Mouse (Mus musculus): ENCODE data around the gene 3100002H09Rik.

Gene 3100002H09Rik

DNA sequence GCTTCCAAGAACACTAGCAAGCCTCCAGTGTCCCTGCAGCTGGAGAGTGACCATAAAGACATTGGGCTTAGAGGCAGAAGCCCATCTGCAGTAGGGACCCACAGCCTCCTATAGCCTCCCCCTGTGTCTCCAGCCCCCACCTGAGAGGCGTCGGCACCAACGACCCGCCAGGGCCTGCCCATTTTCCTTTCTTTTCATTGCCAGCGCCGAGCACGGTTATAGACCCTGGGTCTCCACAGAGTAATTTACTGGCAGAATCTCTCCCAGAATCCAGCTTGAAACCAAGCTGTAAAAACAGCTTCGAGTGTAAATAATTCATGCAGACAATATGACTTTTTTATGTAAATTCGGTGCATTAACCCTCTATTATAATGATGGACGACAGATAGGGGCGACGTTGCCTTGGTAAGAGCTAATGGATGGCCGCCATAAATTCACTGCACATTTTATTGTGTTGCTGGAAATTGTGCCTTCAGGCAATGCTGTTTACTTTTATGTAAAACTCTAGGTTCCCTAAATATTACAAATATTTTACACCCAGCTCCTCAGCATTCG lies 4.9 kb upstream of the 3100002H09Rik start:
- no peak for DNase-seq (ENCODE audit: low spot score in 2 of 2)

DNA sequence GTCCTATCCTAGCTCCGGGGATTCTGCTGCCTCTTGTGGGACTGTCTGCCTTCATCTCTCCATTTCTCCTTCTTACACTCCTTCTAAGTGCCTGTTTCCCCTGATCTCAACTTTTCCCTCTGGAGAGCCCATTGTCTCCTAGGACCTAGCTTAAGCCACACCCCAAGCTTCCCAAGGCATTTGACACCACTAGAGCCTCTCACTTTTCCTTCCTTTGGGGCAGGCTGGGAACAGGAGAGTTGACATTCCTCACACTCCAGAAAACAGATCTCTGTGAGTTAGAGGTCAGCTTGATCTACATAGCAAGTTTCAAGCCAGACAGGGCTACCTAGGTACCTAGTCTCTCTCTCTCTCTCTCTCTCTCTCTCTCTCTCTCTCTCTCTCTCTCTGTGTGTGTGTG lies 3.6 kb upstream of the 3100002H09Rik start:
- DNase-seq (ENCODE audit: low spot score in 2 of 2): no peak

DNA sequence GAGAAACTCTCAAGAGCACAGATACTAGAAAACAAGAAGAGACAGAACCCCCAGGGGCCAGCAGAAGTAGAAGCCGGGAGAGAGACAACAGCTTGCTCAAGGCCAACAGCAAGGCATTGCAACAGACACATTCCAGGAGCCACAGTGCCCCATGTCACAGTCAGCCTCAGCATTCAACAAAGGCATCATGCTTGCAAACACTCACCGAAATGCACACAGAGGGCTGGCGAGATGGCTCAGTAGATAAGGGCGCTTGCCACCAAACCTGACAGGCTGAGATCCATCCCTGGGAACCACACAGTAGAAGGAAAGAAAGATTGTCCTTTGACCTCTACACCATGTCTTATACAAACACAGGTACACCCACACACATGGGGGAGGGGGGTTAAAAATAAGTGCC lies 1.2 kb upstream of the 3100002H09Rik start:
- no peak for DNase-seq (ENCODE audit: low spot score in 2 of 2)

DNA sequence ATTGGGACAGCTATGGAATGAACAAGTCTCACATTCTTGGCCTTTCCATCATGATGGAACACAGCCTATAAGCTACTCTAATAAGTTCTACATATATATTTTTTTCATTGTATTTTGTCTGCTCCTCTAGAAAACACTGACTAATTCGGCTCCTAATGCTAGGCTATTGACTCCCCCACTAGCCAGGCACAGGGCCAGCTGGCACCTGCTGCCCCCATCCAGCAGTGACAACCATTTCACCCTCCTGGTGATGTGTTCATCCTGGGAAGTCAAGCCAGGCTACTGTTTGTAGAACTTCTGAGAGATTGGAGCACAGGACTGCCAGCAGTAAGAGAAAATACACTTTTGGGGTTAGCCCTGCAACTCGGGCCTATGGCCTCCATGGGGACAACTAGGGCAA lies 537 bp downstream of the 3100002H09Rik start:
- no peak for DNase-seq (ENCODE audit: low spot score in 2 of 2)

DNA sequence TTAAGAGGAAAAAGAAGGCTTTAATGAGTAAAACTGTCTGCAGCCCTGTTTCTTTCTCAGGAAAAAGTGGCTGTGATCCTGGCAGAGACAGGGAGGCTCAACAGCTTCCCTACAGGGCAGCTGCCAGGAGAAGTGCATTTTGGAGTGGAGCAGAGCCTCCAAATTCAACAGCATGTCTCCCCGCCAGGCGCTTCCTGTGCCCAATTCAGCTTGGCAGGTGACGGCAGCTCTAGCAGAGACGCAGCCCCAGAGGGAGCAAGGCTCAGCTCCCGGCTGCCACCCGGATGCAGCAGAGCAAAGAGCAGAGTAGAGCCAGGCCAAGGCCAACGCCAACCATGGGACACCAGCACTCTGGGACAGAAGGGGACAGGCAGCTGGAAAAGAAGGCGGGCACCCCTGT lies 3.4 kb downstream of the 3100002H09Rik start:
- peak in 1 of 2 experiments; percentile 10 for DNase-seq (ENCODE audit: low spot score in 2 of 2)

DNA sequence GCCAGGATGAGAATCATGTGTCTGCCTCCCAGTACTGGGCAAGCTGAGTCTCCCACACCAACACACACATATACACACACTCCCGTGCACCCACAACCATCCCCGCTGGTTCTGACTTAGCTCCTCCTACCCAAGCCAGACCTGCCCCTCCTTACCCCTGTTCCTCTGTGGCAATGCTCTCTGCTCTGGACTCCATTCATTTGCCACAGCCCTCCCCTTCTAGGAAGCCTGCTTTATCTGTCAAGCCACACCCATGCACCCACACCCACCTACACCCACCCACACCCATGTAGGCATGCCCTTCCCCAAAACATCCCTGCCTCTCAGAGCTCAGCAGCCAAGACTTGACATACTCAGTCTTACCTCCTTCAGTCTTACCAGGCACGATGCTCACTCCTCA lies 4.4 kb downstream of the 3100002H09Rik start:
- peak in 1 of 2 experiments; percentile 70 for DNase-seq (ENCODE audit: low spot score in 2 of 2)

DNA sequence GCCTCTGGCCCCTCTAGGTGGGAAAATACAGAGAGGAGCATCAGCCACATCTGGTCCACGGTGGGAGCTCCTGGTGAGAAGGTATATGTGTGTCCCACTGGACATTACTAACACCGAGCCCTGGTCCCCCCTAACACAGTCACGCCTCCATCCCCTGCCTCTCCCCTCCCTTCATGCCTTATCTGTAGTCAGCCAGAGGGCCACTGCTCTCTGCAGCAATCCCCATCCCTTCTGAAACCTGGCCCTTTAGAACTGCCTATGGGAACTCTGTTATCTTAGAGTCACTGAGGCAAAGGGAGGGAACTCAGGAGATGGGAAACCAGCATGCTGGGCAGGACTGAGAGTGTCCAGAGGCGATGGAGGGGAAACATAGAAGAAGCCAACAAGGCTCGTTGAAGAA lies 5.3 kb downstream of the 3100002H09Rik start:
- peak in 1 of 2 experiments; percentile 24 for DNase-seq (ENCODE audit: low spot score in 2 of 2)

DNA sequence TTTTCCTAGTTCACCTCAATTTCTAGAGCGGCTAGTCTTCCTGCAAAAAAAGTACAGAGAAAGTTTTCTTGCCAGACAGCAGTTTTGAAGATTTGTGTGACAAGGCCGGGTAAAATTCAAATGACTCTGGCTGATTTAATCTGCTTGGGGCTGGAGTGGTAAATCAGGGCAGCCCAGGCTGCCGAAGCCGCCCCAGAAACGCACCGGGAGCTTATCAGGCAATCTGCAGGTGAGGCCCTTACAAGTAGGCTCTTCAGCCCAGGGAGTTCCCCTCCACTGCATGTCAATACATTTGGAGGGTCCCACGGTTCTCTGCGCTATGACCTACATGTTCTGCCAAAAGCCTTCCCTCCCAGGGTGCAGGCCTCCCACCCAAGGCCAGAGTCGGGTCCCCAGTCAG lies 6.9 kb downstream of the 3100002H09Rik start:
- no peak for DNase-seq (ENCODE audit: low spot score in 2 of 2)

DNA sequence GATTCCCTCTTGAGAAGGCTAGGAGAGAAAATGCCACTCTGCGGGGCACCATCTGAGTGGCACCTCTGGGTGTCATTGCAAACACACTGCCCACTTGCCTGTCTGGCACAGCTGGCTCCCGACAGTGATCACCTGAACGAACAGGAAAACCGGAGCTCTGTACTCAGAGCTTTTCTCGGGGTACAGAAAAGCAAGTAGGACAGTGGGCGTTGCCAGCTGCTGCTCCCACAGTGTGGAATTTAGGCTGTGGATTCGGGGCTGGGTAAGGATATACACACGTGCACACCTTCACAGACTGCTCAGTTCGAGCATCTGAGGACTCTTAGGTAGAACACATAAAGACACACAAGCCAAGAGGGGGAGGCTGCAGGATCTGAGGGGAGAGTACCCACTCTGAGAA lies 14.7 kb downstream of the 3100002H09Rik start:
- no peak for DNase-seq (ENCODE audit: low spot score in 2 of 2)

DNA sequence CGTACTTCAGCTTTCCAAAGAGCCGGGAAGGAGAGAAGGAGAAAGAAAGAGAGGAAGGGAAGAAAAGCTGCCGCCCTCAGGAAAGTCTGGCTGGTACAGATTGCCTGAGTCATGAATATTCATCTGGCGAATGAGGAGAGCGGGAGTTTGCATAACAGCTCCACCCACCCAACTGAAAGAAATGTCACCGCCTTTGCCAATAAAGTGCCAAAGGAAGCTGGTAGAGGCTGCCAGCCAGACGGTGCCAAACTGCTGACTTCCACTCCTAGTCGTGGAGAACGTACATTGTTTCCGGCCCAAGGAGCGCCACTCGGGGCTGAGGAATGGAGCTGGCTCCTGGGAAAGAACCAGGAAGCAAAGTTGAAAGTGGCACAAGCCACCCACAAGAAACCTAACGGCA lies 15.7 kb downstream of the 3100002H09Rik start:
- DNase-seq (ENCODE audit: low spot score in 2 of 2): no peak

DNA sequence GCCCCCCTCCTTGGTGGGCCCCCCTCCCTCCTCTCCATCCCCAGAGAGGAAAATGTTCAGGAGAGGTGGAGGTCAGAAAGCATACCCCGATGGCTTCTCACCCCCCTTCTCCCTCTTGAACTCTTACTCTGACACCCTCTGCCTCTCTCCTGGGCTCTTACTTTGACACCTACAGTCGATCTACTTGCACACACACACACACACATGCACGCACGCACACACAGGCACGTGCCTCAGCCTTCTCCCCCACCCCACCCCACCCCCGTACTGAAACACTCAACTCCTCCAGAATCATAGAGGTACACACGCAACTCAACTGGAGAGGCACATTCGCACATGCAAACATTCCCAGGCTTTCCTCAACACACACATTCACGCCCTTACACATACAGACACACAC lies 16.9 kb downstream of the 3100002H09Rik start:
- no peak for DNase-seq (ENCODE audit: low spot score in 2 of 2)

DNA sequence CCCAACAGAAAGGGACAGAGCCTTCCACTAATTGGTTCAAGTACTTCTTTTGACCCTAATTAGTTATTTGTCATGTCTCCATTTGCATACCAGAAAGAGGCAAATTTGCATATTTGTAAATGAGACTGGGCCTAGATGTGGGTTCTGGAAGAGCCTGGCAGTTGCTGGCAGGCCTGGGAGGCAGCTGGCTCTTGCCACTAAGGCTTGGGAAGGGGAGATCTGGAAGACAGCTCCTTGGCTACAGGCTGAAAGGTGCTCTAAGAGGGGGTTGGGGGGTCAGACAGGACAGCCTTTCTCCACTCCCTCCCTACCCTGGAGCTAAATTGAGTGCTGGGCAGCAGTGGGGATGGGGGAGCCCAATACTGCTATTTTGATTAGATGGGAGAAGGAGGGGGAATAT lies 17.4 kb downstream of the 3100002H09Rik start:
- no peak for DNase-seq (ENCODE audit: low spot score in 2 of 2)

DNA sequence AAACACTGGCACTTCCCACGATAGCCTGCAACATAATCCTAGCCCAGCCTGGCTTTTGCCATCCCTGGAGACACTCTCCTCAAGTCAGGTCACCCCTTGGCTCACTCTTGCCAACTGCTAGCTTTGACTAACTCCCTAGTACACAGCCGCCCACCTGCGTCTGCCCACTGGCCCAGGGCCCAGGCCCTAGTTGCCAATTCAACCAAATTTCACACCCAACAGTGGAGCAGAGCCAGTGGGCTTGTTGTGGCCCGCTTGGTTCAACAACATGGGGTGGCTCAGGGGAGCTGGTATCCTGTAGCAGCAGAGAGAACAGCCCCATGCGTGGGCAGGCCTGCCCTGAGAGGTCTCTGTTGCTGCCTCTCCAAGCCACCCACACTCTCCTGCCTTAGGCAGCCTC lies 18.4 kb downstream of the 3100002H09Rik start:
- no peak for DNase-seq (ENCODE audit: low spot score in 2 of 2)

DNA sequence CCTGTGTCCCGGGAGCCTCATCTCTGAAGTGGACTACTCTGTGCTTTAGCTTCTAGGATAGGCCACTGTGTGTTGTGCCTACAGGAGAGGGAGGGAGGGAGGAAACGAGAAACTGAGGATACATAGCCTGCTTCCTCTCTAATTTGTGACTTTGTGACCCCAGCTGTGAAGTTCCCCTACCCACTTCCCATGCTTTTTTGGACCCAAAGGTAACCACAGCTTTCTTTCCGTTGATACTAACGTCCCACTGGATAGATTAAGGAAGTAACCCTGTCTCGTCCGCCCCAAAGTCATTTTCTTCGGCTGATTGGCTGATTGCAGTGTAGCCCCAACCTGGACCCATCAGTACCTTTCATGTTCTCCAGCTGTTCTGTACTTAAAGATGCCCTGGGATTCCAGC lies 29.9 kb downstream of the 3100002H09Rik start:
- no peak for DNase-seq (ENCODE audit: low spot score in 2 of 2)

DNA sequence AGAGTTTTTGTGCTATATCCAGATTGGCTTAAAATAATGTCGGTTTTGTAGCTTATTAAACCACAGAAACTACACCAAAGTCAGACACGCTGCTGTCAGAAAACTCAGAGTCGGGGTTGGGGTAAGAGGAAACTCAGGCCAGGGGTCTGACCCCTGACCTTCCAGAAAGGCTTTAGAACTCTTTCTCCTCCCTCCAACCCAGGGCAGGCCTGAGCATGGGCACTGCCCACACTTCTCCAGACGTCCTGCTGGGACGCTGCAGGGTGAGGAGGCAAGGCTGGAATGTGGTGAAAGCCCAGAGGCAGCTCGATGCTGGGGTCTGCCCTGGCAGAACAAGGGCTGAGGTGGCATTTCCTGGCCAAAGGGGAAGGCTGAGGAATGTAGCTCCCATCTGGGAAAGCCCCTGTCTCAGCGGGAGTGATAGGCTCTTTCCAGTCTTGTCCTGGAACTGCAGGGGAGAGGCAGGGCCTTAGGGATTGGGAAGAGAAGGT lies 34.6 kb downstream of the 3100002H09Rik start:
- DNase-seq (ENCODE audit: low spot score in 2 of 2): no peak

DNA sequence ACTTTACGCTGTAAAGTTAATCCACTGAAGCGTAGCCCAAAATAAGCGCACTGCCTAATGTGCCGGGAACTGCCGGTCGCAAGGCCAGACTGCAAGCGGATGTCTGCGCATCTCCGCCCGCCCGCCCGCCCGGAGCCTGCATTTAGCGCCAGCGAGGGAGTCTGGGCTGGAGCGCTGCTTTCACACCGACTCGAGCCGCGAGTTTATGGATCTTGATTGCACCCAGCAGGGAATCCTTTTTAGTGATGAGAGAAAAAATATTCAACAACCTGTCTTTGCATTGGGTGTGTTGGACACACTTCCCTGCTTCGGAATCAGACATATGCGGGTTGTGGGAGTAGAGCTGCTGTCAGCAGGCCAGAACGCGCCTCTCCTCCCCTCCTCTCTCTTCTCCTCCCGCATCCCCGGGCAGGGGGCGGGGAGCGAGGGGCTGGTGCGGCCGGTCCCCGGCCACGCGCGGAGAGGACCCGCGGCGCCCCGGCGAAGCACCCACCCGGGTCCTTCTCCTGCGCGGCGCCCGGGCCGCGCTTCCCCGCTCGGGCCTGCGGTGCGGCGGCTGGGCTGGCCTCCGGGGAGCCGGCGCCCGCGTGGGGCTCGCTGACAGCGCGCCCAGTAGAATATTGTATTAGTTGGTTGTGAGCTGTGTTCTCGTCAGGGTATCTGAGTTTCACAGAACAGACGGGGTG lies 35.2 kb downstream of the 3100002H09Rik start:
- no peak for DNase-seq (ENCODE audit: low spot score in 2 of 2)

DNA sequence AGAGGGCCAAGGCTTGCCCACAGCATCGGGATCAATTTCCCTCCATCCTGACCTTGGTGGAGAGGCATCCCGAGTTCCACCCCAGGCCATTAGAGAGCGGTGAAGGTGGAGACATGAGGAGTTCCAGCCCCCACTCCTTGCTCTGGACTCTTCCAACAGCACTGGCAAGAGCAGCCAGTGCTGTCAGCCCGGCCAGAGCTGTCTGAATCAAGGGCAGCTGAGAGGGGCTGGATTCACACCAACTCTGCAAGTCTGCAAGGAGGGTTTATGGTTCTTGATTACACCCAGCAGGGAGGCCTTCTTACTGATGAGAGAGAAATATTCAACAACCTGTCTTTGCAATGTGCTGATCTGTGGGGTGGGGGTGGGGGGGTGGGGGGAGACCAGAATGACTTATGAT lies 37.0 kb downstream of the 3100002H09Rik start:
- DNase-seq (ENCODE audit: low spot score in 2 of 2): no peak

DNA sequence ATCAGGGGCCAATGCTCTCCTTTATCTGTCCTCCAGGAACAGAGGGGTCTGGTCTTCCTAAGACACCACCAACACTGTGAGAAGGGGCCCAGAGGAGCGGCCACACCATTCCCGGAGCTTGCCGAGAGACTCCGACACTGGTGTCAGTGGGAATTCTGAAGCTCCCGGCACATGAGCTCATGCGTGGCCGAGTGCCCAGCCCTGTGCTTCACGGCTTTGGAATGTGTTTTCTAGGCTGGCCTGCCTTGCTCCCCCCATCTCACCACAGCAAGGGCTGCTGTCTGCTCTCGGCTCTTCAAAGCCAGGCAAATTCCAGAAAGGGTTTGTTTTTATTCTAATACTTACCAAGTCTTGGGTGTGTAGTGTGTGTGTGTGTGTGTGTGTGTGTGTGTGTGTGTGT lies 39.6 kb downstream of the 3100002H09Rik start:
- no peak for DNase-seq (ENCODE audit: low spot score in 2 of 2)

DNA sequence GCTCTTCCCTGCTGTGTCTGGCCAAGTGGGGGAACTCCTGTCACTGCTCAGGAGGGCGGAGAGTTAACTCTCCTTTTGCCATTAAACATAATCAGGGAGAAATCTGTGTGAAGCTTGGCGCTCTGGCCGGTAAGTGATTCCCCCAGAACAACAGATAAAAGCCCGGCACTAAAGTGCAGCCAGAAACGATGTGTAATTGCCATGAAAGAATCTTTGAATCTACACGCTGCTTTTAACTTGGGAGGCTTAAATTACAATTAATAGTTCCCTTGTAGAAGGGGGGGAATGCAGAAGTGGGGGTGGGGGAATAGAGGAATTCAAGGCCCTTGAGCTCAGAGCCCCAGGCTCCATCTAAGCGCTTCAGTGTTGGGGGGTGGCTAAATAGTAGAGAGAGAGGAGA lies 40.9 kb downstream of the 3100002H09Rik start:
- no peak for DNase-seq (ENCODE audit: low spot score in 2 of 2)

DNA sequence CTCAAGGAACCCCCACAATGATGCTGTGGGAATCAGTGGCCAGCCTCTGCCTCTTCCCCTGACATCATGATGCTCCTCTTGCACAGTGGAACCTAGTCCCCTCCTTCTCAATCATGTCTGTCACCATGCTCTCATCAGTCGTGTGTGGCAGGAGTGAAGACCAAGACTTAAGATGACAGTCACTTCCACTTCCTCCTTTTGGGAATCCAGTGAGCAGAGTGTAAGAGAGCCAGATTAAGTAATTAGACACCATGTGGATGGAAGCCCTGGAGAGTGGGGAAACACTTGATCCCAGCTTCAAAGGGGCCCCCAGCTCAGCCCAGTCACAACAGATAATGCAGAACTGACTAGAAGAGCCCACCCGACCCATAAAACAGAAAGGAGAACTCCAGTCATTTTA lies 47.2 kb downstream of the 3100002H09Rik start:
- no peak for DNase-seq (ENCODE audit: low spot score in 2 of 2)

DNA sequence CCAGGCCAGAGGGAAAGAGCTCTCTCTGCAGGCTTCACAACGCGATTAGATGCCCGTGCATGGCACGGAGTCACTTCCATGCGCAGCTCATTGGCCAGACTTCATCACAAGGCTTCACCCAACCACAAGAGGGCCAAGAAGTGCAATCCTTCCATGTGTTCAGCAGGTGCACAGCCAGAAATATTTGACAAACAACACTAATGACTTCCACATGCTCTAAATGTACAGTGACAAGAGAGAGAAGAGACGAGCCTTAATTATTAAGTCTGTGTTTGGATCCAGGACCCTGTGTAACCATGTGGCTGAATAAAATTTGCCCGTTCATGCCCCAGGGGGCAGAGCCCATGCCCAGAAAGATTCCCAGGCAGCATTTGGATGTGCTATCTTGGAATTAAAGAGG lies 47.9 kb downstream of the 3100002H09Rik start:
- DNase-seq (ENCODE audit: low spot score in 2 of 2): no peak

Data from spleen, postnatal 10 days (tissue).